Mouse (Mus musculus): ENCODE results near the gene Tmem63c.

Gene Tmem63c

GRCm38 (mm10) chr12:87137439-87138341 is 116.5 kb downstream of the Tmem63c start:
- DNase-seq: peak; percentile 95

DNA sequence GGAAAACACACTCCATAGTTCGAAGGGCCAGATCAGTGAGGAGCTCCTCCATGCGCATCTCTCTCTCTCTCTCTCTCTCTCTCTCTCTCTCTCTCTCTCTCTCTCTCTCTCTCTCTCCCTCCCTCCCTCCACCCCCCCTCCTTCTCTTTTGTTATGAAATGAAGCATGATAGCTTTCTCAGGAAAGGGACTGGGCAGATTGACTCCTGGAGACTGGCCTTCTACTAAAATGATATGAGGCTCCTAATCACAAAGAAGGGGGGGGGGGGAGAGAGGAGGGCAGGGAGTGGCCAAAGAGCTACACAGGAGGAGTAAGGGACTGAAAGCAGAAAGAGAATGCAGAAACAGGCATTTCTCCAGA is 117.2 kb downstream of the Tmem63c start:
- DNase-seq: peak; percentile 85

GRCm38 (mm10) chr12:87138768-87139167 is 117.6 kb downstream of the Tmem63c start:
- no peak for DNase-seq

Data from retina, postnatal 1 day (tissue).